Mouse (Mus musculus) liver, embryonic 15.5 days (tissue): ENCODE measurements around the gene Treh. TPM values are rescaled to one million over a fixed set of nuclear protein-coding genes. Genes with fewer than 3 reads are reported as not detected.
"Not testable (repeated sequence)": the region's sequence is repeated elsewhere in the genome, so short reads cannot be mapped to it uniquely, and the experiment has no call there.

Source experiments
- ATAC-seq: fragments of 200-750 bp; cut with Nextera tagmentation; 2 replicates; pipeline ENCODE4 v1.8.0; 2017; ENCODE audit warnings: moderate number of reproducible peaks, mild to moderate bottlenecking, moderate library complexity; ENCODE audit not compliant: insufficient read depth
- H3K27ac ChIP-seq: fragments of 300-500 bp; sonication (generic); replicated peaks from 2 replicates; pipeline ENCODE4 v1.5.1; 2015; ENCODE audit warnings: mild to moderate bottlenecking, inconsistent platforms
- H3K27me3 ChIP-seq: fragments of 300-500 bp; sonication (generic); 2 replicates; pipeline ENCODE4 v1.6.1; 2015; ENCODE audit warnings: mild to moderate bottlenecking, inconsistent platforms
- H3K36me3 ChIP-seq: fragments of 300-500 bp; sonication (generic); replicated peaks from 2 replicates; pipeline ENCODE4 v1.6.1; 2015; ENCODE audit warnings: moderate library complexity, mild to moderate bottlenecking, inconsistent platforms
- H3K4me1 ChIP-seq: fragments of 300-500 bp; sonication (generic); replicated peaks from 2 replicates; pipeline ENCODE4 v1.6.1; 2015; ENCODE audit warnings: inconsistent platforms
- H3K4me2 ChIP-seq: fragments of 300-500 bp; sonication (generic); 2 replicates; pipeline ENCODE4 v1.6.1; 2015; ENCODE audit warnings: moderate library complexity, mild to moderate bottlenecking, inconsistent platforms
- H3K4me3 ChIP-seq: fragments of 300-500 bp; sonication (generic); replicated peaks from 2 replicates; pipeline ENCODE4 v1.5.1; 2015; ENCODE audit warnings: mild to moderate bottlenecking, inconsistent platforms
- H3K9ac ChIP-seq: fragments of 300-500 bp; sonication (generic); 2 replicates; pipeline ENCODE4 v1.6.1; 2015; ENCODE audit warnings: moderate library complexity, mild to moderate bottlenecking, inconsistent platforms
- H3K9me3 ChIP-seq: fragments of 300-500 bp; sonication (generic); replicated peaks from 2 replicates; pipeline ENCODE4 v1.6.1; 2016; ENCODE audit warnings: inconsistent platforms
- WGBS: fragments of 180-500 bp; shearing (Covaris S2); methylation state at CpG from one replicate; pipeline ENCODE4 v1.1.7; 2015; ENCODE audit warnings: mixed read lengths; ENCODE audit not compliant: insufficient replicate concordance; 5-methylcytosine and 5-hydroxymethylcytosine counted together
- polyA plus RNA-seq: library from polyadenylated mRNA; unstranded; fragments of >200 nt; fragmentation: Nextera tagmentation; extraction: Ambion mirVana; gene quantifications from 2 replicates; pipeline ENCODE4 v1.2.1, GENCODE M21; 2015

The Treh gene
- polyA plus RNA-seq = not detected in 2 replicates

- H3K9me3 ChIP-seq = no peaks in the 10 kb centered on the region
- H3K27ac ChIP-seq = no peak within 1 kb of the TSS
- no peaks in the 10 kb centered on the region; the same call in 1 of the 2 replicates for H3K27me3 ChIP-seq
- H3K4me3 ChIP-seq = no peak within 1 kb of the TSS
- no peak within 1 kb of the TSS for H3K9ac ChIP-seq
- ATAC-seq = no peak
- H3K4me2 ChIP-seq = no peak within 1 kb of the TSS
- no peaks in the 10 kb centered on the region for H3K36me3 ChIP-seq
- H3K4me1 ChIP-seq = no peaks in the 10 kb centered on the region
- WGBS = 55% methylated on average over 3 of the region's 3 CpGs
Measured at GRCm38 (mm10) chr9:44673005-44673404, at the start of gene Treh. Treh (plus strand) TSS chr9:44673233.

GRCm38 (mm10) chr9:44624390-44624789, 48.6 kb upstream of the Treh start:
- Histone ChIP-seq H3K27ac (no peak overlapping the region), H3K27me3 (no peaks in the 10 kb centered on the region), H3K36me3 (peaks cover 87% of the 10 kb centered on the region), H3K9ac (no peak overlapping the region), H3K4me1 (peaks cover 11% of the 10 kb centered on the region; the same call in 1 of the 2 replicates), H3K4me2 (no peak overlapping the region), H3K9me3 (no peaks in the 10 kb centered on the region), H3K4me3 (no peak overlapping the region)
- ATAC-seq = no peak
- 71% methylated on average over 5 of the region's 5 CpGs for WGBS

- H3K9me3 ChIP-seq = no peaks in the 10 kb centered on the region
- ATAC-seq = peak; percentile 68
- H3K4me1 ChIP-seq = peaks cover 11% of the 10 kb centered on the region; the same call in 1 of the 2 replicates
- no peak overlapping the region for H3K4me3 ChIP-seq
- 47% methylated on average over 5 of the region's 5 CpGs for WGBS
- no peak overlapping the region for H3K4me2 ChIP-seq
- no peaks in the 10 kb centered on the region for H3K27me3 ChIP-seq
- H3K36me3 ChIP-seq = peaks cover 88% of the 10 kb centered on the region
- H3K27ac ChIP-seq = no peak overlapping the region
- H3K9ac ChIP-seq = no peak overlapping the region
Measured at GRCm38 (mm10) chr9:44626268-44626667, 46.8 kb upstream of the Treh start.

DNA sequence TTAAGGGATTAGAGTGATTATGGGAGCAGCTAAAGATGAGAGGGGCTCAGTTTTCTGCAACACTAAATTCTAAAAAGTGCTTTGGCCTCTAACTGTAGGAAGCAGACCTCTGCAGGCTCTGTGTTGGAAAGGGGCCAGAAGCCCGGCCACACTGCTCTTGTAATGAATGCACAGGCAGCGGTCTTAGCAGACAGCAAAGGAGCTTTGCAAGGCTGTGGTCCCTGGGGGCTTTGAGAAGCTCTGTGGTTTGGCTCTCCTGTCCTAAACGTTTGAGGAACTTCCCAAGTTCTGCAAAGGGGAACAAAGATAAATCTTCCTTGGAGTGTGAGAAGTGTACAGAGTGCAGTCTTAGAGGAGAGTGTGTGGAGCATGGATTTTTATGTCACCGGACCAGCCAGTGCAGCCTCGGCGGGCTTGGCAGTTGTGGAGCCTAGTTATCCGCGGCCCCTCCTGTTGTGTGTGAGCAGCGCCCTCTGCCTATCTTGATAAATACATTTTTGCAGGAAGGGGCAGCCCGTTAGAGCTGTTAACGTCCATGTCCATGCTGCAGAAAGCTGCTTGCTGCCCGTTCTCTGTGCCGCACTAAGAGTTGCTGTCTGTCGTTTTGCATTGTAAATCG, 35.4 kb upstream of the Treh start:
- H3K36me3 ChIP-seq = peaks cover 66% of the 10 kb centered on the region
- no peak overlapping the region for H3K9ac ChIP-seq
- no peak overlapping the region for H3K4me3 ChIP-seq
- ATAC-seq = no peak; the same call in 1 of the 2 replicates
- no peaks in the 10 kb centered on the region for H3K9me3 ChIP-seq
- no peak overlapping the region for H3K4me2 ChIP-seq
- 54% methylated on average over 15 of the region's 15 CpGs for WGBS
- no peak overlapping the region for H3K27ac ChIP-seq
- H3K4me1 ChIP-seq = peaks cover 3% of the 10 kb centered on the region; the same call in 1 of the 2 replicates
- H3K27me3 ChIP-seq = no peaks in the 10 kb centered on the region

DNA sequence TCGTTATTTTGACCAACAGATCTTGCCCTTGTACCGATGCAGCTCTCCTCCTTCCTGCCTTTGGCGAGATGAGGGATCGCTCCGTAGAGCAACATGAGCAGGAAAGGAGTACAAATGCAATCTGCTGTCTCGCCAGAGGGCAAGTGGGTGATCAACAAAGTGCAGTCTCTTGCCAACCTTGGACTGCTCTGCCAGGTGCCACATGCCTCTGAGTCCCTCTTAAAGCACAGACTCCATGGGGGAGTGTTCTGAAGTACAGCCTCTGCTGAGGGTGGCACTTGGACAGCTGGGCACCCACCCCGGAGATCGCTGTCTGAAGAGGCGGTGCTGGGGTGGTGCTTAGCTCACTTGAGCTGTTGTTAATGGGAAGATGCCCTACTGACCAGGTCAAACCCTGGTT, 34.3 kb upstream of the Treh start:
- not testable (repeated sequence) for H3K27ac ChIP-seq, H3K9me3 ChIP-seq, H3K9ac ChIP-seq, H3K4me3 ChIP-seq, H3K27me3 ChIP-seq, H3K4me1 ChIP-seq, H3K4me2 ChIP-seq, ATAC-seq
- peaks cover 56% of the 10 kb centered on the region for H3K36me3 ChIP-seq
- WGBS = 85% methylated on average over 9 of the region's 9 CpGs

- not testable (repeated sequence) for H3K4me1 ChIP-seq, H3K27me3 ChIP-seq, H3K9ac ChIP-seq, H3K4me2 ChIP-seq, H3K9me3 ChIP-seq, H3K4me3 ChIP-seq, H3K27ac ChIP-seq
- peaks cover 43% of the 10 kb centered on the region for H3K36me3 ChIP-seq
- ATAC-seq = peak; percentile 58; the same call in 1 of the 2 replicates
- WGBS = 34% methylated on average over 1 of the region's 1 CpGs
Measured at GRCm38 (mm10) chr9:44640028-44640427, 33.0 kb upstream of the Treh start.

DNA sequence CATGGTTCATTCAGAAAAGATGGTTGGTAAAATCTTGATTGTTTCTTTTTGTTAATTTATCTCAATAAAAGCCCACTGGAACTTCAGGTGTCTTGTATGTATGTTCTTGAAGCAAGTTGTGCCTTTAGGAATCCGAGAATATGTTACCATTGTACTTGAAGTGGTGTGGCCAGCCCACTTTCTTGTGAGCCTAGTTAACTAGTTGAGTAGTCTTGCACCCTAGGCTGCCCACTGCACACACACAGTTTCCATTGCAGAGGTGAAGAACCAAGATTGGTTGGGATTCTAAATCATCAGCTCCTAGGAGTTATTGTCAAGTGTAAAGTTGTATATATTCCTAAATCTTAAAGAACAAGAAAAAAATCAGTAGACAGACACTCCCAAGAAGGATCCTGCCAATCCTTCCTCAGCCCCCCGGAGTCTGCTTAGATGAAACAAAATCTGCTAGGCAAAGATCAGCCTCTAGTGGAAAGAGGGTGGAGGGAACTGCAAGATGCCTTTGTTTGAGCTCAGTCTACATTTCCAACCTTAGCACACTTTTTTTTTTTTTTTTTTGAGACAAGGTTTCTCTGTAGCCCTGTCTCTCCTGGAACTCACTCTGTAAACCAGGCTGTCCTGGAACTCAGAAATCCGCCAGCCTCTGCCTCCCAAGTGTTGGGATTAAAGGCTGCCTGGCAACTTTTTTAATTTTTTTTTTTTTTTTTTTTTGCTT, 32.2 kb upstream of the Treh start:
- no peak for ATAC-seq
- H3K36me3 ChIP-seq = peaks cover 35% of the 10 kb centered on the region
- no peak overlapping the region for H3K4me2 ChIP-seq
- H3K9ac ChIP-seq = no peak overlapping the region
- H3K4me3 ChIP-seq = no peak overlapping the region
- peaks cover 7% of the 10 kb centered on the region; the same call in 1 of the 2 replicates for H3K4me1 ChIP-seq
- 81% methylated on average over 3 of the region's 3 CpGs for WGBS
- no peak overlapping the region for H3K27ac ChIP-seq
- H3K9me3 ChIP-seq = no peaks in the 10 kb centered on the region
- no peaks in the 10 kb centered on the region for H3K27me3 ChIP-seq

GRCm38 (mm10) chr9:44641616-44642015, 31.4 kb upstream of the Treh start:
- ATAC-seq = no peak
- WGBS = 88% methylated on average over 2 of the region's 2 CpGs

DNA sequence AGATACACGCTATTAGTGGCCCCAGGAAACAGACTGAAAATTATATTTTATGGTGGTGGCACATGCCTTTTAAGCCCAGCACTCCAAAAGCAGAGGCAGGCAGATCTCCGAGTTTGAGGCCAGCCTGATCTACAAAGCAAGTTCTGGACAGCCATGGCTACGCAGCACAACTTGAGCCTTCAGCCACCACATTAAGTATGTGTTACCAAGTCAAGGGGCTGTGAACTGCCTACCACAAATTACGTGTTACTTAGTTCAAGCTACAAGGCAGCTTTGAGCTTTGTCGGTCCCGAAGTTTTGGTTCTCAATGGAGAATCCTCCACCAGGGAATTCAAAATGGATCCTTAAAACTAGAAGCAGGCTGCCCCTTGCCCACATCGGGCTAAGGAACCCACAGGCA, 29.9 kb upstream of the Treh start:
- no peaks in the 10 kb centered on the region for H3K9me3 ChIP-seq
- peaks cover 12% of the 10 kb centered on the region for H3K36me3 ChIP-seq
- ATAC-seq = no peak
- H3K9ac ChIP-seq = no peak overlapping the region
- H3K27ac ChIP-seq = no peak overlapping the region
- no peaks in the 10 kb centered on the region for H3K27me3 ChIP-seq
- peaks cover 10% of the 10 kb centered on the region; the same call in 1 of the 2 replicates for H3K4me1 ChIP-seq
- H3K4me3 ChIP-seq = no peak overlapping the region
- H3K4me2 ChIP-seq = no peak overlapping the region
- 85% methylated on average over 7 of the region's 7 CpGs for WGBS

More at GRCm38 (mm10) chr9:44641616-44642015, 31.4 kb upstream of the Treh start:
- H3K27ac ChIP-seq = no peak overlapping the region
- peaks cover 27% of the 10 kb centered on the region for H3K36me3 ChIP-seq
- H3K9ac ChIP-seq = no peak overlapping the region
- H3K9me3 ChIP-seq = no peaks in the 10 kb centered on the region
- peaks cover 13% of the 10 kb centered on the region; the same call in 1 of the 2 replicates for H3K4me1 ChIP-seq
- no peak overlapping the region for H3K4me2 ChIP-seq
- no peak overlapping the region for H3K4me3 ChIP-seq
- H3K27me3 ChIP-seq = no peaks in the 10 kb centered on the region

- Histone ChIP-seq H3K9ac (no peak overlapping the region), H3K27me3 (no peaks in the 10 kb centered on the region), H3K9me3 (no peaks in the 10 kb centered on the region), H3K4me2 (no peak overlapping the region), H3K36me3 (peaks cover 3% of the 10 kb centered on the region; the same call in 1 of the 2 replicates), H3K4me3 (no peak overlapping the region), H3K4me1 (peaks cover 10% of the 10 kb centered on the region; the same call in 1 of the 2 replicates), H3K27ac (no peak overlapping the region)
- ATAC-seq = no peak
- whole genome bisulfite sequencing = 78% methylated on average over 2 of the region's 2 CpGs
Measured at GRCm38 (mm10) chr9:44644186-44644585, 28.8 kb upstream of the Treh start.

- H3K9me3 ChIP-seq = no peaks in the 10 kb centered on the region
- H3K27me3 ChIP-seq = no peaks in the 10 kb centered on the region
- H3K4me1 ChIP-seq = peaks cover 10% of the 10 kb centered on the region; the same call in 1 of the 2 replicates
- peaks cover 3% of the 10 kb centered on the region; the same call in 1 of the 2 replicates for H3K36me3 ChIP-seq
- ATAC-seq = no peak
- no peak overlapping the region for H3K27ac ChIP-seq
- 48% methylated on average over 5 of the region's 5 CpGs for WGBS
- H3K4me3 ChIP-seq = no peak overlapping the region
- H3K9ac ChIP-seq = no peak overlapping the region
- no peak overlapping the region for H3K4me2 ChIP-seq
Measured at GRCm38 (mm10) chr9:44645481-44645880, 27.6 kb upstream of the Treh start.
